Mouse (Mus musculus) cerebellum, adult 8-10 months (tissue): ENCODE results near the gene Abcd2.

ENCODE experiments used
- DNase-seq: peaks from one replicate; pipeline ENCODE4 v3.0.0; 2022

Abcd2 gene

GRCm38 (mm10) chr15:91191412-91192222, at the start of gene Abcd2:
TSS of gene Abcd2 (minus strand) at chr15:91191799.
- peak; percentile 76 for DNase-seq

GRCm38 (mm10) chr15:91240683-91241335, 49.2 kb upstream of the Abcd2 start:
- no peak for DNase-seq

GRCm38 (mm10) chr15:91237294-91237693, 45.7 kb upstream of the Abcd2 start:
- no peak for DNase-seq

DNA sequence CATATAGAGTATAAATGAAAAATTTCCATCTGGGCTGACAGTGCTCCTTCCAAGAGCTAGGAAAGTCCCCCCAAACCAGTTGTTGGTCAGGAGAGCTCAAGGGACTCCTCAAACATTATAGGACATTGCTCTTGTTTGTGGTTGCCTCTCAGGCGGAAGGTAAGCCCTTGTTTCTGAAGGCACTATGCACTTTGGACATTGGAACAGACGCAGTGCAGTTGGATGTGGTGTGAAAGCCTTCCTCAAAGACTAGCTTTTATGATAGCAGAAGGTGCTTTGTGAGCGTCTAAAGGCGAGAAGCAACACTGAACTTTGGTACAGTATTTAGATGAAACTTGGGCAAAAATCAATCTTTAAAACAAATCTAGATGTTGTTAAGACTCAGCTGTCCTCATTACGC, 14.9 kb upstream of the Abcd2 start:
- DNase-seq, result no peak

GRCm38 (mm10) chr15:91203521-91203920, 11.9 kb upstream of the Abcd2 start:
- no peak for DNase-seq

DNA sequence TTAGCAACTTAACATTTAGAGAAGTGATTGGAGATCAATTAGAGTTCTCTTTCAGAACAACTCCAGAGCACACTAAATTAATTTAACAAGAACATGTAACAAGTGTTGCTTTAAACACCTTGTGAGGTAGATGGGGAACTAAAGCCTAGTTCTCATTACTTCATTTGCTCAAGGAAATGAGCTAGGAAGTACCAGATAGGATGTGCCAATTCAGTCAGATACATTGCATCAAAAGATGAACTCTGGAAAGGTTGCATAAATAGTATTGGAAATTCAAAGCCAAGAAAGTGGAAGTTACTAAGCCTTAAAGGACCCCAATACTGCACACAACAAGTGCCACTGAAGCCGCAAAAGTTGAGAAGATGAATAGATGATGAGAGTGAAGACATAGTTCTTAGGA, 10.9 kb upstream of the Abcd2 start:
- no peak for DNase-seq

GRCm38 (mm10) chr15:91200833-91201232, 9.2 kb upstream of the Abcd2 start:
- no peak for DNase-seq

- no peak for DNase-seq
These were observed 7.8 kb upstream of the Abcd2 start, which contains the start of gene CN725425 for GRCm38 (mm10) chr15:91199256-91199905. TSS of gene CN725425 (plus strand) at chr15:91199494.

- DNase-seq, result no peak
These were observed 612 bp upstream of the Abcd2 start for GRCm38 (mm10) chr15:91192223-91192598.

- DNase-seq, result peak; percentile 42
These were observed 936 bp downstream of the Abcd2 start for GRCm38 (mm10) chr15:91190519-91191207.

GRCm38 (mm10) chr15:91190026-91190425, 1.6 kb downstream of the Abcd2 start:
- no peak for DNase-seq

- DNase-seq, result no peak
These were observed 5.2 kb downstream of the Abcd2 start for GRCm38 (mm10) chr15:91186358-91186757.

- peak; percentile 16 for DNase-seq
These were observed 11.5 kb downstream of the Abcd2 start for GRCm38 (mm10) chr15:91179911-91180622.

- no peak for DNase-seq
These were observed 12.8 kb downstream of the Abcd2 start for GRCm38 (mm10) chr15:91178656-91179314.

GRCm38 (mm10) chr15:91172193-91172592, 19.4 kb downstream of the Abcd2 start:
- DNase-seq, result no peak

- no peak for DNase-seq
These were observed 20.3 kb downstream of the Abcd2 start for GRCm38 (mm10) chr15:91171332-91171731.

DNA sequence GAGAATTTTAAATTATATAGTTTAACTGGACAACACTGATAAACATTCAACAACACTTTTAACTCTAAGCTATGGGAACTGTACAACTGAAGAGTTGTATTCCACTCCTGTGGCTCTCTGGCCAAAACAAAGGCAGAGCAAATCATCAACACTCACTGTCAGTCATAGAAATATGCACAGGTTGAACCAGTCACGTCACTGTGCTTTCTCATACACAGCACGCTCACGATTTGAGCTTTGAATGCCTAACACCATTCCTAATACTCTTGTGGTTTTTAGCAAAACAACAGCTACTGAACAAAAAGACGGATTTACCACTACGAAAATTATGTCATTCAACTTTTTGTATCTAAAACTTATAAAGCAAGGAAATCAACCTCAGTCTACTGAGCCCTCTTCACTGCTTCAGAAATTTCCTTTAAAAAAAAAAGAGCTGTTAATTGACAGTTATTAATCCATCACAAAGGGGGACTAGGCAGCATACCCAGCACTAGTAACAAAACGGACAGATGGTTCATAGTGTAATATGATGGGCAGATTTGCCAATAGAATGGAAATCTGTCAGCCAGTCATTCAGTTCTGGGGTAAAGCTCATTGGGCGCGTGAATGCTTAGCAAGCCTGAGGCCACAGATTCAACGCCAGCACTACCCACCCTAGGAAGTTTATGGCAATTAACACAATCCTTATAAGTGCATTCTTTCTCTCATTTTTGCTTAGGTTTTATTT, 20.8 kb downstream of the Abcd2 start:
- DNase-seq, result no peak

GRCm38 (mm10) chr15:91167850-91168562, 23.6 kb downstream of the Abcd2 start:
- no peak for DNase-seq

- peak; percentile 37 for DNase-seq
These were observed 26.6 kb downstream of the Abcd2 start for GRCm38 (mm10) chr15:91165021-91165420.

DNA sequence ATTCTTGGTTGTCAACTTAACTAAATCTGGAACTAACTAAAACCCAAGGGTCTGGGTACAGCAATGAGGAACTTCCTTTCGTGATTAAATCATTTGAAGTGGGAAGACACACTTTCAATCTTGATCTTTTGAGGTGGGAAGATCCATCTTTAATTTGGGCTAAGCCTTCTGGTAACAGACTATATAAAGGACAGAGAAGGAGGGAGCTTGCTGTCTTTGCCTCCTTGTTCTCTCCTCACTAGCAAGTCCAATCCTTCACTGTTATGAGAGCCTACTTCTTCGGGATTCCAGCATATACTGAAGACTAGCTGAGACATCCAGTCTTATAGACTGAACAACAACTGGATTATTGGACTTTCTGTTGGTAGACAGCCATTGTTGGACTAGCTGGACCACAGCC, 28.1 kb downstream of the Abcd2 start:
- no peak for DNase-seq

DNA sequence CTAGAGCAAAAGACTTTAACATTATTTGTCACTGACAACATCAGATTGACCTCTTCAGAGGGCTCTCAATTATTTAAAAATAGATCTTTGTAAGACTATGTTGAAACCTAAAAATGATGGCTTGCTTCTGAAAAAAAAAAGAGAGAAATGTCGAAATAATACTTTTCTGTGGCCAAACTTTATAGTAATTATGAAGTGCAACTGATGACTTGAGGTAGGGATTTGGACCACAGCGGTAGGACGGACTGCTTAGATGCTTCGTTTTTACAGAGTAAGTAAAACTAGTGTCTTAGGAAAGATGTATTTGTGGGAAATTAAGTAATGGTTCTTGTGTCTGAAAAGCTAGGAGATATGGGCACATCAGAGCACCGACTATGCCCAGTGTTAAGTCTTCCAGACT, 30.4 kb downstream of the Abcd2 start:
- no peak for DNase-seq
